Mouse (Mus musculus): ENCODE results near the gene Vmn2r14. TPM values are rescaled to one million over a fixed set of nuclear protein-coding genes. Genes with fewer than 3 reads are reported as not detected.
"Not testable (repeated sequence)": the region's sequence is repeated elsewhere in the genome, so short reads cannot be mapped to it uniquely, and the experiment has no call there.

Gene Vmn2r14
- polyA plus RNA-seq (2014; fragmentation: Nextera tagmentation; extraction: Ambion mirVana): not detected in 2 replicates

DNA sequence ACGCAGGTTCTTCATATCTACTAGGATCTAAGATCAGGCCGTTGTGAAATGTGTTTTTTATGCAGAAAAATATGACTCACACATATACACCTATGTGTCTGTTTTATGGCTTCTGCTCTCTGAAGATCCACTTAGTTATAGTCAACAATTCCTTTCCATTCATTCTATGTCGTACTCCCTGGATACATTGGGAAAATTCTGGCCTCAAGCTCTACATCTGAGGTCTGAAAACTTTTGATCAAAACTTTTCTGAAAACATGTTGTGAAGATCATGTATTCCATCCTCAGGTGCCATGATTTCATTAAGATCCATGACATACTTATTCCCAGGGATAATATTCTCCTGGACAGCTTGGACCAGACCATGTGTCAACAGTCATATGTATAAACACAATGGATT lies at the start of gene Vmn2r14:
Vmn2r14 (minus strand) TSS at position 101 of the 400 bp plus-strand sequence.
- Histone ChIP-seq H3K9ac (ENCODE audit: low read depth, low read length) (no peak within 1 kb of the TSS), H3K36me3 (ENCODE audit: control insufficient read depth, insufficient read depth, low read length) (no peaks in the 10 kb centered on the region), H3K27ac (replicated peaks; ENCODE audit: low read depth, low read length) (no peak within 1 kb of the TSS), H3K9me3 (ENCODE audit: control insufficient read depth, low read length) (0 out of 2 replicates have a peak, but pooled peaks cover 9% of the 10 kb centered on the region), H3K4me1 (ENCODE audit: control insufficient read depth, insufficient read depth, low read length) (no peaks in the 10 kb centered on the region), H3K4me3 (ENCODE audit: low read depth, low read length) (no peak within 1 kb of the TSS), H3K27me3 (replicated peaks; ENCODE audit: control insufficient read depth, insufficient read depth, low read length) (no peaks in the 10 kb centered on the region), H3K4me2 (ENCODE audit: low read depth, low read length) (no peak within 1 kb of the TSS)
- DNase-seq (ENCODE audit: low spot score): no peak
- ATAC-seq (ENCODE audit: low read depth): no peak
- WGBS: 65% methylated on average over 3 of the region's 3 CpGs

DNA sequence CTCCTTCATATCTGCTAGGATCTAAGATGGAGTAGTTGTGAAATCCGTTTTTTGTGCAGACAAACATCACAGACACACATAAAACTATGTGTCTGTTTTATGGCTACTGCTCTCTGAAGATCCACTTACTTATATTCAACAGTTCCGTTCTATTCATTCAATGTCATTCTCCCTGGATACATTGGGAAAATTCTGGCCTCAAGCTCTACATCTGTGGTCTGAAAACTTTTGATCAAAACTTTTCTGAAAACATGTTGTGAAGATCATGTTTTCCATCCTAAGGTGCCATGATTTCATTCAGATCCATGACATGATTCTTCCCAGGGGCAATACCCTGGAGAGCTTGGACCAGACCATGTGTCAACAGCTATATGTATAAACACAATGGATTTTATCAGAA lies 32.4 kb downstream of the Vmn2r14 start, which contains the start of gene Vmn2r13:
Vmn2r13 (minus strand) TSS at position 101 of the 400 bp plus-strand sequence.
- not testable (repeated sequence) for H3K27me3 ChIP-seq (replicated peaks; ENCODE audit: control insufficient read depth, insufficient read depth, low read length); ATAC-seq (ENCODE audit: low read depth); H3K36me3 ChIP-seq (ENCODE audit: control insufficient read depth, insufficient read depth, low read length); H3K9ac ChIP-seq (ENCODE audit: low read depth, low read length); H3K4me1 ChIP-seq (ENCODE audit: control insufficient read depth, insufficient read depth, low read length); H3K27ac ChIP-seq (replicated peaks; ENCODE audit: low read depth, low read length); H3K4me2 ChIP-seq (ENCODE audit: low read depth, low read length); H3K9me3 ChIP-seq (ENCODE audit: control insufficient read depth, low read length); H3K4me3 ChIP-seq (ENCODE audit: low read depth, low read length); DNase-seq (ENCODE audit: low spot score)
- WGBS: 46% methylated on average over 2 of the region's 2 CpGs

DNA sequence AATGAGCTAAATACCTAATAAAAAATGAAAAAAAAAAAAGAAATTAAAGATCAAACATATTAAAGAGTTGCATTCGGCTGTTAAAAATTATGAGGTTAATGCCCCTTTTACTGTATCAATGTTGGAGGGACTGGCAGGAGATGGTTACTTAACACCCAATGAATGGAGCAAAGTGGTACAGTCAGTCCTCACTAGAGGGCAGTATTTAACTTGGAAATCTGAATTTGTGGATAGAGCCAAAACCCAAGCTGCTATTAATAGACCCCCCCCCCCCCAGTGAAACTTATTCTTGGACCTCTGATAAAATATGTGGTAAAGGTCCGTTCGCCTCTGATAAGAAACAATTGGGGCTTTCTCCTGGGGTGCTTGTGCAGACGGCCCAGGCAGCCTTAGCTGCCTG lies 57.7 kb downstream of the Vmn2r14 start:
- H3K36me3 ChIP-seq (ENCODE audit: control insufficient read depth, insufficient read depth, low read length); H3K9ac ChIP-seq (ENCODE audit: low read depth, low read length); H3K27me3 ChIP-seq (replicated peaks; ENCODE audit: control insufficient read depth, insufficient read depth, low read length); H3K9me3 ChIP-seq (ENCODE audit: control insufficient read depth, low read length); H3K4me3 ChIP-seq (ENCODE audit: low read depth, low read length); ATAC-seq (ENCODE audit: low read depth); H3K4me1 ChIP-seq (ENCODE audit: control insufficient read depth, insufficient read depth, low read length); DNase-seq (ENCODE audit: low spot score); H3K27ac ChIP-seq (replicated peaks; ENCODE audit: low read depth, low read length); H3K4me2 ChIP-seq (ENCODE audit: low read depth, low read length): not testable (repeated sequence)
- 91% methylated on average over 4 of the region's 4 CpGs for WGBS

Other genes starting within 250 kb of the Vmn2r14 start
- gene Vmn2r10, start 218.2 kb downstream of the Vmn2r14 start, polyA plus RNA-seq (2014; fragmentation: Nextera tagmentation; extraction: Ambion mirVana): not detected in 2 replicates
- not detected in 2 replicates for gene Vmn2r11, start 165.1 kb downstream of the Vmn2r14 start, polyA plus RNA-seq (2014; fragmentation: Nextera tagmentation; extraction: Ambion mirVana)
- gene Vmn2r12, start 126.8 kb downstream of the Vmn2r14 start, polyA plus RNA-seq (2014; fragmentation: Nextera tagmentation; extraction: Ambion mirVana): not detected in 2 replicates
- gene Vmn2r13, start 32.5 kb downstream of the Vmn2r14 start, polyA plus RNA-seq (2014; fragmentation: Nextera tagmentation; extraction: Ambion mirVana): not detected in 2 replicates
- gene Vmn2r15, start 72.9 kb upstream of the Vmn2r14 start, polyA plus RNA-seq (2014; fragmentation: Nextera tagmentation; extraction: Ambion mirVana): not detected in 2 replicates
- gene Vmn2r16, start 105.5 kb upstream of the Vmn2r14 start, polyA plus RNA-seq (2014; fragmentation: Nextera tagmentation; extraction: Ambion mirVana): not detected in 2 replicates
- gene Vmn2r17, start 195.0 kb upstream of the Vmn2r14 start, polyA plus RNA-seq (2014; fragmentation: Nextera tagmentation; extraction: Ambion mirVana): not detected in 2 replicates